Mouse (Mus musculus): ENCODE measurements at regions not wholly inside any gene's neighbourhood (a gene's known extent, or its start where the extent isn't known, plus 50 kb on each side); places are given as distances from the start of the nearest gene placed in this dataset.

DNA sequence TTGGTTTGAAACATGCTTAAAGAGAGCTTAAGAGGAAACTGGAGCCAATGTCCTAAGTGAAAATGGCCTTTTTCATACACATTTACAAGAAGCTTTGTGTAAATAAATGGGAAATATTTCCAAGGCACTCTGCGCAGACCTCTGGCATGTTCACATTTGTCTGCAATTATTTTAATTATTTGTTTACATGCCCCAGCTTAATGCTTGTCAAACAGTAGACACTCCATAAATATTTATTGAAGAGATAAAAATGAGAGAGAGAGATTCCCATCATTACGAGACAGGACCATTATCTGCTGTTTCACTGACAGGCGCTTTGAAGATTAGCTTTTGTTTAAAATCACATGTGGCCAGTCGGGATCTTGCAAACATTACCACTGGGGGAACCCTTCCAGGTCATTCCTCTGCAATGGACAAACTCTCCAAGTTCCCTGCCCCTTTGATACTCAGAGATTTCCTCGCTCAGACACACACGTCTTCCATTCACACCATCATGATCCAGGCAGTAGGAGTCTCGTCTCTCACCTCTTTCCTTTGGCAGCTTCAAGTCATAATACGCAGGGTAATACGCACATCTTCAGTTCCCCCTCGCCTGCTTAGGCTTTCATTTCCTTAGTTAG, 154.3 kb downstream of the Hs3st3b1 start:
- TF ChIP-seq CTCF (IDR thresholded peaks at IDR 0.05; ENCODE audit: borderline replicate concordance, extremely low read depth, insufficient read depth, insufficient read length) (no peak), POLR2A (IDR thresholded peaks at IDR 0.05; ENCODE audit: borderline replicate concordance, extremely low read depth, insufficient read depth, insufficient read length, poor library complexity, severe bottlenecking) (no peak)

DNA sequence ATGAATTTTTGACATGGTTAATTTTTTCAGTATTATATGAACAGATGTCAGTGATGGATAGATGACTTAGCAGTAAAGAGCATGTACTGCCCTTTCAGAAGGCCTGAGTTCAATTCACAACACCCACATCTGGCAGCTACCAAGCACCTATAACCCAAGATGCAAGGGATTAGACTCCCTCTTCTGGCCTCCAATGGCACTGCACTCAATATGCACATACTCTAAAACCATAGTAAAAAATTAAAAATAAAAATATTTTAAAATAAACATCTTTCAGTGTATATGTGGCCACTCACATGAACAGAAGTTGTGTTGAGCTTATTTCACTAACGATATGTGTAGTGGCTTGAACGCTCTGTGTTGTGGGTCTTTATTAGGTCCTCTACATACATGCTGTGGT, 152.4 kb downstream of the Hs3st3b1 start:
- TF ChIP-seq CTCF (IDR thresholded peaks at IDR 0.05; ENCODE audit: borderline replicate concordance, extremely low read depth, insufficient read depth, insufficient read length) (peak; percentile 7; the same call in 1 of the 2 replicates), POLR2A (IDR thresholded peaks at IDR 0.05; ENCODE audit: borderline replicate concordance, extremely low read depth, insufficient read depth, insufficient read length, poor library complexity, severe bottlenecking) (no peak)
- no peak for DNase-seq (ENCODE audit: low read depth)

More for the DNA sequence above, 154.3 kb downstream of the Hs3st3b1 start:
- DNase-seq (ENCODE audit: low read depth), result no peak

DNA sequence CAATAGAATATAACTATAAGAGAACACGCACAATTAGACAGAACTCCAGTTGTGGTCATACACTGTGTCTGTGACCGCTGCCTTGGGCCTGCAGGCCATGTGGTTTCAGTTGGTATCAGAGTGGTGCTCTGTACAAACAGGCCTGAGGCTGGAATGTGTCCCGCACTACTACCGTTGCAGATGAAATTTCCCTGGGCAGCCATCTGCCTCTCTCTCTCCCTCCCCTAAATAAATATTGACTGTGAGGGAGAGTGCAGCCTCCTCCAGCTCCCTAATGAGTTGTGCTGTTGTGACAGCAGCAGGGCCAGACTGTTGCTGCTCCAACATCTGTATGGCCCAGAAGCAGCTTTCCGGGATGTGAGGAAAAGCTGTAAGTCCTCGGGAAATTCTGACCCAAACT, 146.7 kb downstream of the Hs3st3b1 start:
- TF ChIP-seq POLR2A (IDR thresholded peaks at IDR 0.05; ENCODE audit: borderline replicate concordance, extremely low read depth, insufficient read depth, insufficient read length, poor library complexity, severe bottlenecking) (no peak), CTCF (IDR thresholded peaks at IDR 0.05; ENCODE audit: borderline replicate concordance, extremely low read depth, insufficient read depth, insufficient read length) (no peak)
- DNase-seq (ENCODE audit: low read depth), result no peak

DNA sequence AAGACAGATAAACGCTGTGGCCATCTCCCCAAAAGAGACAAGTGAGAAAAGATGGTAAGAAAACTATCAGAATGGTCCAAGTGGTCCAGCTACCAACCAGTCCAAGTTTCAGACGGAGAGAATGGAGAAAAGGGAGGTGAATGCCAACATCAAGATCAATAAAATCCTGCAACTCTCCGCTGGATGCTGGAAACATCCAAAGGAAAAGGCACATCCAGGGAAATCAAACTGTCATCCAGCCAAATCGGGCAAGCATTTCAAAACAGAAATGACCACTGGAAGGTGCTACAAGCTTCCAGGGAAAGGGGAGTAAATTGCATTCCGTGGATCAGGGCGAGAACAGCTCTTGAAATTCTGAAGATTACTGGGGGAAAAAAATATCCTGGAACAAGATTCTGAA, 142.7 kb downstream of the Hs3st3b1 start:
- TF ChIP-seq POLR2A (IDR thresholded peaks at IDR 0.05; ENCODE audit: borderline replicate concordance, extremely low read depth, insufficient read depth, insufficient read length, poor library complexity, severe bottlenecking) (no peak), CTCF (IDR thresholded peaks at IDR 0.05; ENCODE audit: borderline replicate concordance, extremely low read depth, insufficient read depth, insufficient read length) (no peak)
- no peak for DNase-seq (ENCODE audit: low read depth)

DNA sequence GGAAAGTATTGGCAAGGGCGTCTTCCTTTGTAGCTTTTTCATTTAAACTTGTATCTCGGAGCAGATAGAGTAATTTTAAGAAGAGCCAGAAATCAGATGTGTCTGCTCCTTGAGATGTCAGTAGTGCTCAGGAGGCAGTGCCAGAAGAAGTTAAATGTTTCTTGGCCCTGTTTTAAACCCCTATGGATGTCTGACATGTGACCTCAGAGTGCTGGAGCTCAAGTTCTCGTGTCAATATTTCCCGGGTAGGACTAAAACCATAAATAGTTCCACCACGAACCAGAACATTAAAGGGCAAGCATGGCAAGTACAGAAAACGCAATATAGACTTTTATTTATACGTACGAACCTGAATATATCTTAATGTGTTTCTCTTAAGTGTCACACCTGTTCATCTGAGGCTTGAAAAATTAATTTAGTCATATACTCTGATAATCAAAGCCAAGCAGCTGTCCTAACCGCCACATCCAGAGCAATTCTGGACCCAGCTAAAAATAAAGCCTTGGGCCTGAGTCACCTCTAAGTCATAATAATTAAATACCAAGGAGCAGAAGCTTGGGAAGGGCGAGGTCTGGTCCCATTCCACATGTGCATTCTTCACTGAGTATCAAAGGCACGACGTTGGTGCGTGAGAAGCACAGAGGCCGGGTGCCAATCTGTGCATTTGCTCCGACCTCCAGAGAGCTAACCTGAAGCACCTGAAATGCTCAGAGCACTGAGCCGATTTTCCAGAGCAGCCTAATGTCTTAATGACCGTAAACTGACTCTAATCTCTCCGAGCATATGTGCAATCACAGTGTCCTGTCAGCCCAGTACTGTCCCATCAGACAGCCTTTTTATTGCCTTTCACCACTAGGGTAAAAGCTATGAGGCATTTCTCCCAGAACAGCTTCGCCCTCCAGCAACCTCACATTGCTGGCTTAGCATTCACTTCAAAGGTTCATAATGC, 139.8 kb downstream of the Hs3st3b1 start:
- DNase-seq (ENCODE audit: low read depth), result no peak
- TF ChIP-seq POLR2A (IDR thresholded peaks at IDR 0.05; ENCODE audit: borderline replicate concordance, extremely low read depth, insufficient read depth, insufficient read length, poor library complexity, severe bottlenecking), result no peak
- TF ChIP-seq CTCF (IDR thresholded peaks at IDR 0.05; ENCODE audit: borderline replicate concordance, extremely low read depth, insufficient read depth, insufficient read length), result no peak

DNA sequence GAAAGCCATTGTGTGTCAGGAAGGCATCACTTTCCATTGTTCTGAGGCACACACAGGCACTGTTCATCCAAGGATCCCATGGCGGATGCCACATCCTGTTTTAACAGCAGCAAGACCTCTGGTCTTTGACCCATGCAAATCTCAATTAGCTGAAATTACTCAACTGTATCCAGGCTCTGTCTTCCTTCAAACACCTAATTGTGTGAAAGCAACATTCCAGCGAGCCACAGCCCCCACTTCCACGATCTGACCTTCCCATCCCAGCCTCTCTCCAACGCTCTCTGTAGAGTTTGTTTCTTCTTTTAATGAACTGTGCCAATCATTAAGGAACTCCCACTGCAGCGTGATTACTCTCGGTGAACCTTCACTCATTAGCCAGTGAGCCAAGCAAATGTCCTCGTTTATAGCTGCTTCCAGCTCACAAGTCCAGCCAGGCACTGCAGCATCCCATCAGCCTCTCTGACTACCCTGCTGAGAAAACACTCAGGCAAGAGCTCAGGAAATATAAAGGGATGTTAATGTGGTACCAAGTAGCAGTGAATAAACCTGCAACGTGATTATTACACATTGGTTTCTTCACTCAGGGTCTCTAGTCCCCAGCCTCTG, 136.7 kb downstream of the Hs3st3b1 start:
- DNase-seq (ENCODE audit: low read depth), result peak; percentile 78
- TF ChIP-seq POLR2A (IDR thresholded peaks at IDR 0.05; ENCODE audit: borderline replicate concordance, extremely low read depth, insufficient read depth, insufficient read length, poor library complexity, severe bottlenecking) (no peak), CTCF (IDR thresholded peaks at IDR 0.05; ENCODE audit: borderline replicate concordance, extremely low read depth, insufficient read depth, insufficient read length) (no peak)

DNA sequence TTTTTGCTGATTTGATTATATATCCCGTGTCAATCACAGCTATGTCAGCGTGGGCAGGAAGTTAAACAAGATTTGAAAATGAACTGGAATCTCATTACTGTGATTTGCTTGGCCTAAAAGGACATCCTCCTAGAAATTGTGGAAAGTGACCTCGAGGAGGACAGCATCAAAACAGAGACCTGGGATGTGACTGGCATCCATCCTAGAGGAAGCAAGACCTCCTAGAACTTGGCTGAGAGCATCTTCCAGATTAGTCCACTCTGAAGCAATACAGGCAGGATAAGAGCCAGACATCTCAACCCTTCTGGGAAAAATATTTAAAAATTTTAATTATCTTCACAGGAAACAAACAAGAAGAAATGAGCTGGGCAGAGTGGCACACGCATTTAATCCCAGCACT, 136.1 kb downstream of the Hs3st3b1 start:
- TF ChIP-seq POLR2A (IDR thresholded peaks at IDR 0.05; ENCODE audit: borderline replicate concordance, extremely low read depth, insufficient read depth, insufficient read length, poor library complexity, severe bottlenecking), result no peak
- TF ChIP-seq CTCF (IDR thresholded peaks at IDR 0.05; ENCODE audit: borderline replicate concordance, extremely low read depth, insufficient read depth, insufficient read length), result no peak
- DNase-seq (ENCODE audit: low read depth), result no peak

DNA sequence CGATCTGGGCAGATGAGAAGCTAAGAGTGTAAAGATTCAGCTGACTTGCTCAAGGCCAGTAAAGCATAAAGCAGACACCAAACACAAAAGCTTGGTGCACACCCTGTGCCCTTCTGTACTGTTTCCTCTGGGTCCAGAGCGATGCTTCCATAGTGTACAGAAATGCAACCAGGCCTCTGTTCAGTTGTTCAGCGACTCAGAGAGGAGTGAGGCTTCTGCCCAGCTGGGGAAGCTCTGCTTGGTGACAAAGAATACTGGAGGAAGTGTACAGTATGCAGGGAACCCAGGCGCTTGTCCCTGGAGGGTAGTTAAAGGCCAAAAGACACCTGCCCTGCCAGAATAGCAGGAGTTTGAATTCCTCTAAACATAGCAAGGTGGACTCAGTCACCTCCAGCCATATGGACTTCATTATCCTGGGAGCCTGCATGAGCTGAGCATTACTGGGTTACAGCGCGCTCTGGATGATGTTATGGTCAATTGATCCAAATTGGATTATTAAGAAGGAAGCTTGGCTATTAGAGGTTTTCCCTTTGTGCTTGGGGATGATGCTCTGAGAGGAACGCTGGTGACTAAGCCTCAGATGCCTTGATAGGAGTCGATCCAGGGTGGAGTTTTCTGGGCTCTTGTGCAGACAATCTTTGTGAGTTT, 132.5 kb downstream of the Hs3st3b1 start:
- no peak for DNase-seq (ENCODE audit: low read depth)
- no peak for TF ChIP-seq CTCF (IDR thresholded peaks at IDR 0.05; ENCODE audit: borderline replicate concordance, extremely low read depth, insufficient read depth, insufficient read length)
- no peak for TF ChIP-seq POLR2A (IDR thresholded peaks at IDR 0.05; ENCODE audit: borderline replicate concordance, extremely low read depth, insufficient read depth, insufficient read length, poor library complexity, severe bottlenecking)

DNA sequence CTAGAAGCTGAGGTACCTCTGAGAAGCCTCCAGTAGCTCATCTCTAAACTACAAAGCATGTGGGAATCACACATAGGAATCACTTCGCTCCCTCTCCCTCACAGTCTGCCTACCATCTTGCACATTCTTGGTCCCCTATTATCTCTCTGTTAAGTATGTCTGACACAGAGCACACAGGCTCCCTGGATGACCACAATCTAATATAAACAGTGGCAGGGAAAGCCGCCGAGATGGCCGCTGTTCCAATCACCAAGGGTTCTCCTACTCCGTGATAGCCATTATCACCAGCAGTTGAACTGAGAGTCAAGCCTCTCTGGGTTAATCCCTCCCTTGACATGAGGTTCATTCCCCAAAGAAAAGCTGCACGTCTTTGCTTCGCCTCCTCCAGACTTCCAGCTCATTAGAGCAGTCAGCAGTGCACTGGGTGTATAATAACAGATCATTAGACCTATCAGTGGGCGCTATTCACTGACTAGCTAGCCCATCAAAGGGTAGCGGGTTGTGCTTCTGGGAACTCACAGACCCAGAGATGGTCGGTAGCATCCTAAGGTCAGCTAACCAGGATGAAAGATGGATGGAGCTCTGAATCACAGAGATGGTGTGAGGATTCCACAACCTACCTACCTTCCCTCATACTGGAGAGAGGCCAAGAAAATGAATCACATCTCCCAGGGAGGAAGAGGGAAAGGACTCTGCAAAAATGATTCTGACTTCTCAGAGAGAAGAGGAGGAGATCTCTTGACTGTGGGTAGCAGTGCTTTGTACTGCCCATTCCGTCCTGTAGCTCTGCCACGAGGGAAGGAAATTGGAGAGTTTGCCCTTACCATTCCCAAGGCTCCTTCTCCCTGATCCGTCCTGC, 130.9 kb downstream of the Hs3st3b1 start:
- no peak for TF ChIP-seq CTCF (IDR thresholded peaks at IDR 0.05; ENCODE audit: borderline replicate concordance, extremely low read depth, insufficient read depth, insufficient read length)
- TF ChIP-seq POLR2A (IDR thresholded peaks at IDR 0.05; ENCODE audit: borderline replicate concordance, extremely low read depth, insufficient read depth, insufficient read length, poor library complexity, severe bottlenecking), result no peak
- DNase-seq (ENCODE audit: low read depth), result peak; percentile 54

All from brain, embryonic 14.5 days (tissue).